Mouse (Mus musculus) thymus, postnatal 0 days (tissue): ENCODE measurements around the gene Scarf1. TPM values are rescaled to one million over a fixed set of nuclear protein-coding genes. Genes with fewer than 3 reads are reported as not detected.

ENCODE experiments used
- DNase-seq: peaks from one replicate; pipeline ENCODE4 v3.0.0-alpha.2; 2015; ENCODE audit warnings: low spot score
- polyA plus RNA-seq: library from polyadenylated mRNA; unstranded; fragments of >200 nt; fragmentation: Nextera tagmentation; extraction: Ambion mirVana; gene quantifications from 2 replicates; pipeline ENCODE4 v1.2.1, GENCODE M21; 2015

The Scarf1 gene
- polyA plus RNA-seq, 1 experiment from 2014 or later, result 2.7 TPM

DNA sequence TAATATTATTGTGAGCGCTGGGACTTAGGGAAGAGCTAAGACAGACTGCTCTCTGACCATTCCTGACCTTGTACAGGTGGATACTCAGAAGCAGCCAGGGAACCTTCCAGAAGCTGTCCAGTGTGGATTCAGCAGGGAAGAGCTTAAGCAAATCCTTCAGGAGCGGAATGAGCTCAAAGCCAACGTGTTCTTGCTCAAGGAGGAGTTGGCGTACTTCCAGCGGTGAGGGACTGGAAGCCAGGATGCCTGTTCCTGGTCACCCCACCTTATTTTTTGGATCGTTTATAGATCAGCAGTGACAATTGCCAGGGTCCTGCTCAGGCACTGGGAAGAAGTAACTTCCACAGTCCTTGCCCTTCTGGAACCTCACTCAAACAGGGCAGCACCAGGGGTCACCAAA lies 2.1 kb upstream of the Scarf1 start:
- no peak for DNase-seq

- DNase-seq, result no peak
These were observed 880 bp upstream of the Scarf1 start for GRCm38 (mm10) chr11:75512301-75513018.

- DNase-seq, result no peak
These were observed 1.8 kb downstream of the Scarf1 start for GRCm38 (mm10) chr11:75515186-75515585.

- no peak for DNase-seq
These were observed 6.7 kb downstream of the Scarf1 start for GRCm38 (mm10) chr11:75519834-75520633.

DNA sequence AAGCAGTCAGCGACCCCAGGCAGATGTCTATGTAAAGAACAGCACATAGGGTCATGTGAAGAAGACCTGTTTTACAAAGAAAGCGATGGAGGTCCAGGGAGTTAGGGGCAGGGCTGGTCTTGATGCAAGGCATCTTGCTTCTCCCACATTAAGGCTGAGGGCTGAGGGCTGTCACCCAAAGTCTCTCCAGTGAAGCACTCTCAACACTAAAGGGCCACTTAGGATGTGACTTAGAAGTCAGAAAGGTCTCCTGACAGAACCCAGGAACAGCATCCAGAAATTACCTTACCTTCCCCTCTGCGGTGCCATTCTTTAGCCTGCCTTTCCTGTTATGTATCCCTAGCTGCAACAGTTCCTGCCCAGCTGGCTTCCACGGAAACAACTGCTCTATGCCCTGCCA lies 8.3 kb downstream of the Scarf1 start:
- DNase-seq, result no peak

- DNase-seq, result no peak
These were observed 9.5 kb downstream of the Scarf1 start for GRCm38 (mm10) chr11:75522793-75523192.

DNA sequence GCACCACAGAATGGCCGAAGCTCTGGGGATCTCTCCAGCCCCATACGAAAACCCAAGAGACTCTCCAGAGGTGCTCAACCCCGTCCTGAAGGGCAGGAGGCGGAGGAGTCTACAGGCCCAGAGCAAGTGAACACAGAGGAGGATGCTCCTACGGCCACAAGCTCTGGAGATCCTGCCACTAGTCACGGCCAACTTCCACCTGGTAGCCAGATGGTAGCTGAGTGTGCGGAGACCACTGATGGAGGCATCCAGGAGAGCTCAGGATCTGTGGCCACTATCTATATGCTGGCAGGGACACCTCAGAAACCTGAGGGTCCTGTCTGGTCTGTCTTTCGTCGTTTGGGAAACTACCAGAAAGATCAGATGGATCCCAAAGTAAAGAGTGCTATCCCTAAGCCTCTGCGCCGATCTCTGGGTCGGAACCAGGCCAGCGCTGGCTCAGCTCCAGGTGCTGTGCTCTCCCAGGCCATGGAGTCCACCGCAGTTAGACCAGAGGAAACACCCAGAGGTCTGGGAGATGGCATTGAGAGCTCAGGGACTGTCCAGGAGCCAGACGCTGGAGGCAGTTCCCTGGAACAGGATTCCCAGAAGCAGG lies 12.3 kb downstream of the Scarf1 start:
- no peak for DNase-seq

GRCm38 (mm10) chr11:75526943-75527342 lies 13.6 kb downstream of the Scarf1 start:
- no peak for DNase-seq

GRCm38 (mm10) chr11:75529771-75530170 lies 16.4 kb downstream of the Scarf1 start:
- no peak for DNase-seq

DNA sequence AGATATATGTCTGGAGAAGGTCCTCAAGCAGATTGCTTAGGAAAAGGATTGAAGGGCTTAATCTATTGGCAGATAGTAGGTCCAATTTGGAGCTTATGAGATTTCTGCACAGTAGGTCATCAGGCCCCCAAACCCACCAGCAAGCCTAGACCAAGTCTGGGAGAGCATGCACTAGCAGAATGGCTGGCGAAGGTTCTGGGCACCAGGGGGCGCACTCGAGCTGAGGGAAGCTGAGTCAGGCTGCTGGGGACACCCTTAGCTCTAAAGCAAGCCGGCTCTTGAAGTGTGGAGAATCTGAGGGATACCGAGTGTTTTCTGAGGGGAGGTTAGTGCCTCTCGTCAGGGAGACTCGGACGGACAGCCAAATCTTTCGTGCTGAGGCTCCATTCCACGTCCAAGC lies 17.0 kb downstream of the Scarf1 start:
- peak; percentile 93 for DNase-seq

DNA sequence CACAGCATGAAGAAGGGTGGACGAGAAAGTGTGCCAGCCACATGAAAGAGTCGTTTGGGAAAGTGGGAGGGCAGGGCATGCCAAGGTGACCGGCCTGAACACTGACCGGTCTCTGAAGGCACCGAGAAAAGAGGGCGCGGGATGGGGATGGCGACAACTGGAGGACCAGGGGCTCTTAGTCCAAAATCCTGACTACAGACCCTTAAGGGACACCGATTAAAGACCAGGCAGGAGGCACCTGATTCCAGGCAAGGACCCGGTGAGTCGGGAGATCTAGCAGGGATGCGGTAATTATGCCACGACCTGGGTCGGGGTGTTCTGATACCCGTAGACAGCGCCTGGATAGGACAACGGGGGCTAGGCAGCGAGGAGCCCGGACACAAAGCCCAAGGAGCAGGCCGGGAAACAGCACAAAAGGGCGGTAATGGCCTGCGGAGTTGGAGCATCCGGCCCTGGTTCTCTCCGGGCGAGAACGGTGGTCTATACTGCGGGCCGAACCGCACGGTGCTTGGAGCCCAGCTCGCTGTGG lies 17.6 kb downstream of the Scarf1 start:
- DNase-seq, result peak; percentile 37

GRCm38 (mm10) chr11:75531469-75532242 lies 18.3 kb downstream of the Scarf1 start, which contains the start of gene Slc43a2:
TSS of gene Slc43a2 (plus strand) at chr11:75531694.
- DNase-seq, result peak; percentile 96

GRCm38 (mm10) chr11:75532340-75533277 lies 19.3 kb downstream of the Scarf1 start:
- peak; percentile 82 for DNase-seq

DNA sequence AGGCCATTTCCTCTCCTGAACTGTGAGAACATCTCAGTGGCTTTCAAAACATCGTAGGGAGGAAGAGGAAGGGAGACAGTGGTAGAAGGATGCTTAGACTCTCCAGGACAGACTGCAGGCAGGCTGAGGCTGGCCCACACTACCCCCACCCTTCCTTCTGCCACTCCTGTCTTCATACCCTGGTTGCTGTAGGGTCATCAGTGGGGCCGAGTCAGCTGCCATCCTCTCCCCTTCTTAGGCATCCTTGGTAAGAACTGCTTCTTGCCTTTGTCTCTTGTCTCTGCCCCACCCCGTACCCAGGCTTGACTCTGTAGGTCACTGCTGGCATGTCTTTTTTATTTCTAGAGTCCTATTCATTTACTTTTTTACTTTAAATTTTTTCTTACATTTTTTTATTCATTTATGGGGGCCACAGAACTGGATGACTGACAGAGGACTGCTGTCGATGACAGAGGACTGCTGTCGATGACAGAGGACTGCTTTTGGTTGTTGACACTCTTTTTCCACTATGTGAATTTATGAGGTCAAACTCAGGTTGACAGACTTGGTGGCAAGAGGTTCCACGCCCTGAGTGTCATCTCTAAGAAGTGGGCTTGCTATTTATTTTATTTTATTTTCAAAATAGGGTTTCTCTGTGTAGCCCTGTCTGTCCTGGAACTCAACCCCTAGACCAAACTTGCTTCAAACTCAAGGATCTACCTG lies 20.1 kb downstream of the Scarf1 start:
- peak; percentile 33 for DNase-seq

DNA sequence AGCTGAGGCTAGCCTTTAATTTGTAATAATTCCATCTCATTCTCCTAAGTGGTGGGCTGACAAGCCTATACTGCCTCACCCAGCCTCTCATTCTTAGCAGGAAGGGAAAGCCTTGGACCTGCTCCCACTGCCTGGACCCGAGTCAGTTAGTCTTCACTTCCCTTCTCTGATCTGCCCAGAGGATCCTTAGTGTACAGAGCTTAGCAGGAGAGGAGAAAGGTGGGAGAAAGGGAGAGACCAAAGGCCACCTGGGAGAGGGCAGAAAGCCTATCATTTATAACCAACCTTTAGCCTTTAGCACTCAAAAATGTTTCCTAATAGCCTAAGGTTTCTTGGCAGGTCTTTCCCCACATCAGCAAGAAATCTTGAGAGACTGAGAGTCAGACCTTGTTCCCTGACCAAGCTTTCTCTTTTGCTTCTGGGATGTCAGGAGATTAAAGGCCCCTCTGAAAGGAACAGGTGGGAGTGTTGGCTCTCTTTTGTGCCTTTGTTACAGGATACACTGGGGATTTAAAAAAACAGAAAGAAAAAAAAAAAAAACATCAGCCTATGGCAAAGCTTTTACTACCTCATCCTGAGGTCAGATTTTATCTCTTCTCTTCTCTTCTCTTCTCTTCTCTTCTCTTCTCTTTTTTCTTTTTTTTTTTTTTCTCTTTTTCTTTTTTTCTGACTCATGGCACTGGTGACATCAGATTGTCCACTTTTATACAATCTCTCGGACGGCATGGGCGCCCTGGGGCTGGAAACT lies 21.1 kb downstream of the Scarf1 start:
- no peak for DNase-seq

GRCm38 (mm10) chr11:75535106-75535795 lies 21.9 kb downstream of the Scarf1 start:
- DNase-seq, result no peak

GRCm38 (mm10) chr11:75536255-75537024 lies 23.1 kb downstream of the Scarf1 start:
- DNase-seq, result no peak
